Mouse (Mus musculus) liver, postnatal 0 days (tissue): ENCODE data around the gene Cdk19.

ENCODE experiments used
- CTCF ChIP-seq: sonication (generic); IDR thresholded peaks from 2 replicates; pipeline ENCODE4 v1.5.1; 2016; ENCODE audit warnings: antibody characterized with exemption, low read depth
- EP300 ChIP-seq: IDR thresholded peaks from 2 replicates; pipeline ENCODE4 v1.6.1; 2016; ENCODE audit warnings: antibody characterized with exemption, low read depth, mild to moderate bottlenecking

DNA sequence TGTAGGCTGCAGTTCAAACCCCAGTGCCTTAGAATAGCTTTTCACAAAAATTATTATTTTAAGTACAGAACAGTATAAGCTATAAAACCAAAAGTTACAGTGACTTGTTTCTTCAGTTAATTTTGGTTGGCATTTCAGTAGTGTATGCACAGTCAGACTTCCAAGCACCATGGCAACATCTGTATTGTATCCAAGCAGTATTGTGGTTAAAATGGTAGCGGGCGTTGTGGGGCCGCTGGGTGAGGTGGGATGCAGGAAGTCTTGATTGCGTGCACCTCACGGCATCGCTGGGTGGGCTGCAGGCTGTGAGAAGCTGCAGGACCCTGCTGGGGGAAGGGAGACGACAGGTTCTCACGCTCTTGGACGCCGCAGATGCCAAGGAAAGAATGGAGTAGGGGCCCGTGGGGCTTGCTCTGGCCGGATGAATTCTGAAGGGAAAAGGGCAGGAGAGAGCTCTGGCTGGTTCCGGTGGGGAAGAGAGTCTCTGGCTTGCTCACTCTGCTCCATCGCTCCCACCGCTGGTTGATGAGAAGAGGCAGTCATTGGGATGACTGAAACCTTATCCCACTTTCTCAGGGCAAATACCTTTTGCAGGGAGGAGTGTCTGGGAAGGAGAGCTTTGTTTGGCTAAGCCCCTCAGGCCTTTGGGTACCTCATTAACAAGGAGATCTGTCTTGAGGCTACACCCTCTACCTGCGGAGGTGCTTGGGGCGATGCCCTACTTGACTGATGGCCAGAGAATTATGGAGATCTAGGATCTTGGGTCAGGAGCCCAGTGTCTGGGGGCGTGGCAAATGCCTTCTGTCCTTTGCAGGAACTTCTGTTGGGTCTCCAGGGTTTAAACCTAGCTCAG, 86.1 kb downstream of the Cdk19 start:
- TF ChIP-seq CTCF (no peak), EP300 (no peak)
